Mouse (Mus musculus): ENCODE measurements at regions not wholly inside any gene's neighbourhood (a gene's known extent, or its start where the extent isn't known, plus 50 kb on each side); places are given as distances from the start of the nearest gene placed in this dataset.

DNA sequence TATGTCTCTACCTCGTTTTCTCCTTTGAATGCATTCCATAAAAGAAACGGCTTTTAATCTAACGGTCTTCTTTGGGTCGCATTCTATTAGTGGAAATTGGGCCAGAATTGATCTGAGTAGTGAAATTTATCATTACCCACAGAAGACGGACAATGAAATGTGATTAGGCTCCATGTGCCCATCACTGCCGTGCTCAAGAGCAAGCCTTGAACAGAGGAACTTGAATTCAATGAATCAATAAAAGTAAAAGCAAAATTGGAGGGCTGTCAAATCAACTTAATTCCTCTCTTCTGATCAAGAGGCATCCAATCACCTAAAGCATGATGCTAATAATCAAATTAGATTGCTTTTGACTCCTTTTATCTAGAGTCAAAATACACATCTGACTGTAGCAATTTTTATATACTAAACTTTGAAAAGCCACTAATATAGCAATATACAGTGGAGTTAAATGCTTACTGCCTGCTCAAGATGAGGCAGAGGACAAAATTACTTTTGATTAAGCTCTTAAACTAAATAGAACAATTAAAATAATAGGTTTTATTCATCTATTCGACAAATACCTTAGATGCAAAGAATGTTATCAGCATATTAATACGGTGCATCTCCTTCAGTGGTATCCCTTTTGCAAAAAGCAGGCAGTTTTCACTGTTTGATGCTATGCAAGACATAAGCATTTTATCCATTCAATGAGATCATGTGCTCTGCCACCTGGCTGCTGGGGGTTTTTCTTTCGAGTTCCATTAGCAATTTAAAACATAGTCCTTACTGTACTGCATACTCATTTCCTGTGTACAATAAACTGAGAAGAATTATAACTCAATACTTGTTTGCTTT is 321.5 kb upstream of the Robo2 start:
- Histone ChIP-seq H3K27ac (no peak overlapping the region), H3K4me3 (no peak overlapping the region)
- intact Hi-C loops (cut with DNase I) = no loop called here
- DNase-seq (ENCODE audit: extremely low spot score in 1 of 2, low spot score in 2 of 2) = no peak
- no peak for TF ChIP-seq CTCF (IDR thresholded peaks at IDR 0.05)

DNA sequence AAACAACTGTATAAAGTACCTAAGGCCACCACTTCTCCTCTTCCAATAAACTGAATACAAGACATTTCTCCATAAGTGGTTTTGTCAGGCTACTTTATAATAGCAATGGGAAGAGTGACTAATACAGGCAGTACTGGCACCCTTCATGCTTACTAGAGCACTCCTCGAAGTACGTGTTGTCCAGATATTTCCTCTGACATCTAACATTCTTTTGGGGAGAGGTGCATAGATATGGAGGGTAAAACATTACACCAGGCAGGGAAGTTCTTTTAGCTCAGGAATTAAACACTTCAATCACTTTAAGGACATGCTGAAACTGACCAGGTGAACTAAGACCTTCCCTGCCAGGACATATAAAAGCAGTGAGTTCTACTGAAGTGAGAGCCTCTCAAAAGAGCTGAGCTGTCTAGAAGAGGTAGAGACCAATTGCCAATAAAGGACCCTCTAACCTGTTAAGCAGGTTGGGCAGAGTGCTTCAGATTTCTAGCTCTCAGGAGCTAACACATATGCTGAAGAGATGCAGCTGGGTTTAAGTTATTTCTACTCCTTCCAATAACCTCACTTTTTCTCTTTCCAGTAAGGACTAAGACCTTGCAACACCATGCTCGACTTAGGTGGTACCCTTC is 318.7 kb upstream of the Robo2 start:
- no peak for DNase-seq (ENCODE audit: extremely low spot score in 1 of 2, low spot score in 2 of 2)
- Histone ChIP-seq H3K4me3 (no peak overlapping the region), H3K27ac (no peak overlapping the region)
- intact Hi-C loops (cut with DNase I) = no loop called here
- no peak for TF ChIP-seq CTCF (IDR thresholded peaks at IDR 0.05)

GRCm38 (mm10) chr16:74723217-74723616 is 311.6 kb upstream of the Robo2 start:
- DNase-seq (ENCODE audit: extremely low spot score in 1 of 2, low spot score in 2 of 2) = no peak
- intact Hi-C loops (cut with DNase I) = no loop called here
- Histone ChIP-seq H3K4me3 (no peak overlapping the region), H3K27ac (no peak overlapping the region)
- no peak for TF ChIP-seq CTCF (IDR thresholded peaks at IDR 0.05)

GRCm38 (mm10) chr16:74718154-74718553 is 306.5 kb upstream of the Robo2 start:
- Histone ChIP-seq H3K27ac (no peak overlapping the region), H3K4me3 (no peak overlapping the region)
- intact Hi-C loops (cut with DNase I) = no loop called here
- DNase-seq (ENCODE audit: extremely low spot score in 1 of 2, low spot score in 2 of 2) = no peak
- TF ChIP-seq CTCF (IDR thresholded peaks at IDR 0.05) = no peak

GRCm38 (mm10) chr16:74717622-74718021 is 306.0 kb upstream of the Robo2 start:
- intact Hi-C loops (cut with DNase I) = no loop called here
- DNase-seq (ENCODE audit: extremely low spot score in 1 of 2, low spot score in 2 of 2) = no peak

GRCm38 (mm10) chr16:74714950-74715349 is 303.3 kb upstream of the Robo2 start:
- intact Hi-C loops (cut with DNase I) = no loop called here

More at GRCm38 (mm10) chr16:74717622-74718021, 306.0 kb upstream of the Robo2 start:
- TF ChIP-seq CTCF (IDR thresholded peaks at IDR 0.05) = no peak
- Histone ChIP-seq H3K4me3 (no peak overlapping the region), H3K27ac (no peak overlapping the region)

DNA sequence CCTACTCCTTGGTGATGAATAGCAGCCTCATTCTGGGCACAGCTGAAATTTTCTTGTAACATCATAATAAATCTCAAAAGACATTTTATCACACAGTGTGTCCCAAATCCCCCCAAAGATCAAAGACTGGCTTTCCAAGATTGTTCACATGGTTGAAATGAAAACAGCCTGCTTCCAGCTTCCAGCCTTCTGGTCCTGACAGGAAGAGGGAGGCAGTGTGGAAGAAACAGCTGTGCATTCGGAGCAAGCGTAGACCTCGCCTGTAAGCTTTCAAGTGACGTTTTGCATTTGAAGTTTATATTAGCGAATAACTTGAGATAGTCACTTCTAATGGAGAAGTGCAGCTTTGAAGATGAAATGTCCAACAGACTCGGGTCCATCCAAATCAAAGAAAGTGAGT is 300.9 kb upstream of the Robo2 start:
- Histone ChIP-seq H3K4me3 (no peak overlapping the region), H3K27ac (no peak overlapping the region)
- no peak for DNase-seq (ENCODE audit: extremely low spot score in 1 of 2, low spot score in 2 of 2)
- intact Hi-C loops (cut with DNase I) = no loop called here
- TF ChIP-seq CTCF (IDR thresholded peaks at IDR 0.05) = no peak

More at GRCm38 (mm10) chr16:74714950-74715349, 303.3 kb upstream of the Robo2 start:
- no peak overlapping the region for H3K27ac ChIP-seq
- no peak overlapping the region for H3K4me3 ChIP-seq
- DNase-seq (ENCODE audit: extremely low spot score in 1 of 2, low spot score in 2 of 2) = no peak
- TF ChIP-seq CTCF (IDR thresholded peaks at IDR 0.05) = no peak

DNA sequence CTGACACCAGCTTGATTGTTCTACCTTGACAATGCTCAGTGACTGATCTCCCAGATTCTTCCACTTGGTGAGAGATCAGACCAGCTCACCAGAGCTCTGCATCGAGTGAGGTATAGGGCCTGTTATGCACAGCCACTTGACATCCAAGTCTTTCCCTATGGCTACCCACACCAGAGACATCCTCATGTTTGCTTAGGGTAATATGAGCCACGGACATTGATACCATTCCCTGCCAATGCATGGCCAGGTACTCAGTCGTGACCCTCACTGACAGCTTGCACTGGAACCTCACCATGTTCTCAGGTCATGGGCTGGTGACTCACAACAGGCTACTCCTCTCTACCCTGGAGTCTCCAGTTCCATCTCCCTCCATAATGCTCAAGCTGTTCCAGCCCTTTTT is 290.4 kb upstream of the Robo2 start:
- H3K4me3 ChIP-seq = no peak overlapping the region
- intact Hi-C loops (cut with DNase I) = no loop called here
- TF ChIP-seq CTCF (IDR thresholded peaks at IDR 0.05) = no peak
- DNase-seq (ENCODE audit: extremely low spot score in 1 of 2, low spot score in 2 of 2) = no peak
- H3K27ac ChIP-seq = no peak overlapping the region

- DNase-seq (ENCODE audit: extremely low spot score in 1 of 2, low spot score in 2 of 2) = no peak
- TF ChIP-seq CTCF (IDR thresholded peaks at IDR 0.05) = peak; percentile 66
- H3K27ac ChIP-seq = no peak overlapping the region
- intact Hi-C loops (cut with DNase I) = loop anchor here (10.0 kb wide), 2 partner anchors 269 to 1589 kb away; partner anchors contain the start of gene Robo2
- no peak overlapping the region for H3K4me3 ChIP-seq
These were observed 271.7 kb upstream of the Robo2 start for GRCm38 (mm10) chr16:74683371-74683770.

DNA sequence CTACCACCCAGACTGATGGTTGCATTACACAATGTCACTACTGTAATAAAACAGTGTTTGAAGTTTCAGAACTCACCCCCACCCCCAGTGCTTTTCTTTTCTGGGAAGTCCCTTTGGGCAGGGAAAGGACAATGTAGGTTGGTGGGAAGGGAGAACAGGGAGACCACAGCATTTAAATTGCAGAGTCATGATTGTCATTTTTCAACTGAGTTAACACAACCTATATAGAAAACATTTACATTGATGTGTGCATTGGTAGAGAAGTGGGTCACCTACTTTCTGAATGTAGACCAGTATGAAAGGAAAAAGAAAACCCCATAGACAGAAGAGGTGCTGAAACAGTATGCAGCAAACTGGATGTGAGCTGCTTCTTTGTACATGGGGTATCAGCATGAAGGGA is 264.0 kb upstream of the Robo2 start:
- intact Hi-C loops (cut with DNase I) = no loop called here
- no peak for TF ChIP-seq CTCF (IDR thresholded peaks at IDR 0.05)

DNA sequence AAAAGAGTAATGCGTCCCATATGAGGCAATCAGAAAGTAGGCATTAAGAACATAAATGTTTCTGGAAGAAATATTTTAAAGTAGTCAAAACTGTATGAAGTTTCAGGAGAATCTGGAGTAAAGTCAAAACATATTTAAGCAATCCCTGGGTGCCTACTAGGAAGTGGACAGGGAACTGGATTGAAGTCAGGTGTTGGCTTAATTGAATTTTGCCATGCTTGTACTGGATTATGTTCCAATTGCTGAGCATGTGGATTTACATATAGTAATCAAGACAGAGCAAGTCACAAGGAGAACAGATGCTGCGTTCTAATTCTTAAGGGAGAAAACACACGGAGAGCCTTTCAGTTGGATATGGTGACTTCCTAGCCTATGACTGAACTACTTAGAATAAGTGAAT is 259.8 kb upstream of the Robo2 start:
- no peak overlapping the region for H3K27ac ChIP-seq
- no peak for TF ChIP-seq CTCF (IDR thresholded peaks at IDR 0.05)
- DNase-seq (ENCODE audit: extremely low spot score in 1 of 2, low spot score in 2 of 2) = no peak
- intact Hi-C loops (cut with DNase I) = no loop called here
- H3K4me3 ChIP-seq = no peak overlapping the region

More for the DNA sequence above, 264.0 kb upstream of the Robo2 start:
- no peak for DNase-seq (ENCODE audit: extremely low spot score in 1 of 2, low spot score in 2 of 2)
- Histone ChIP-seq H3K27ac (no peak overlapping the region), H3K4me3 (no peak overlapping the region)

DNA sequence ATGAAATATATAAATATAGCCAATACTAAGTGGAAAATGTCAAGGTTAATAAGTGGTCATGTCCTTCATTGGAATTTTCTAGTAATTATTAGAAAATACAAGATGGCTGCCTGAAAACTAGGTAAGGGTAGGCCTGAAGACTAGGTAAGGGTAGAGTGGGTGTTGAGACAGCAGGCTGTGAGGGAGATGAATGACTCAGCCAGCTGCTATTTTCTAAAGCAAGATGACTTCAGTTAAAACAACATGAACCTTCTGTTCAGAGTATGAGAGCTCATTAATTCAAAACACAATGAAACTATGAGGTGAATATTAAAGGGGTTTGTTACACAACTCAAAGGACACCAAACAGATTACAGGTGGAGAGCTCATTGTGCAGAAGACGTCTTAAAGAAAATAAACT is 252.7 kb upstream of the Robo2 start:
- DNase-seq (ENCODE audit: extremely low spot score in 1 of 2, low spot score in 2 of 2) = no peak
- H3K4me3 ChIP-seq = no peak overlapping the region
- intact Hi-C loops (cut with DNase I) = no loop called here
- H3K27ac ChIP-seq = no peak overlapping the region
- no peak for TF ChIP-seq CTCF (IDR thresholded peaks at IDR 0.05)

Data from left cerebral cortex, adult 2 months (tissue).